Mouse (Mus musculus) heart, postnatal 0 days (tissue): ENCODE data around the gene Tmem132d.

Experiments used
- CTCF ChIP-seq: IDR thresholded peaks from 2 replicates; pipeline ENCODE4 v1.5.1; 2016; ENCODE audit warnings: antibody characterized with exemption, control low read depth, low read depth
- EP300 ChIP-seq: IDR thresholded peaks from 2 replicates; pipeline ENCODE4 v1.6.1; 2016; ENCODE audit warnings: antibody characterized with exemption, low read depth

GRCm38 (mm10) chr5:128191710-128192109 lies 241.2 kb downstream of the Tmem132d start:
- no peak for TF ChIP-seq CTCF
- TF ChIP-seq EP300 = no peak
